Mouse (Mus musculus) hindbrain, embryonic 13.5 days (tissue): Measurements from ENCODE around the gene Iqck. TPM values are rescaled to one million over a fixed set of nuclear protein-coding genes. Genes with fewer than 3 reads are reported as not detected.

Experiments
- ATAC-seq: fragments of 200-750 bp; cut with Nextera tagmentation; 2 replicates; pipeline ENCODE4 v1.8.0; 2017; ENCODE audit warnings: moderate TSS enrichment; ENCODE audit not compliant: low FRiP score
- H3K27ac ChIP-seq: fragments of 300-500 bp; sonication (generic); 2 replicates; pipeline ENCODE4 v1.5.1; 2015; ENCODE audit warnings: inconsistent platforms, mild to moderate bottlenecking, moderate library complexity
- H3K27me3 ChIP-seq: fragments of 300-500 bp; sonication (generic); 2 replicates; pipeline ENCODE4 v1.6.1; 2015; ENCODE audit warnings: mild to moderate bottlenecking, inconsistent platforms
- H3K36me3 ChIP-seq: fragments of 300-500 bp; sonication (generic); 2 replicates; pipeline ENCODE4 v1.6.1; 2015; ENCODE audit warnings: mild to moderate bottlenecking, inconsistent platforms
- H3K4me1 ChIP-seq: fragments of 300-500 bp; sonication (generic); replicated peaks from 2 replicates; pipeline ENCODE4 v1.6.1; 2015; ENCODE audit warnings: inconsistent platforms
- H3K4me2 ChIP-seq: fragments of 300-500 bp; sonication (generic); 2 replicates; pipeline ENCODE4 v1.6.1; 2015; ENCODE audit warnings: inconsistent platforms, mild to moderate bottlenecking, moderate library complexity
- H3K4me3 ChIP-seq: fragments of 300-500 bp; sonication (generic); 2 replicates; pipeline ENCODE4 v1.5.1; 2015; ENCODE audit warnings: mild to moderate bottlenecking, inconsistent platforms
- H3K9ac ChIP-seq: fragments of 300-500 bp; sonication (generic); 2 replicates; pipeline ENCODE4 v1.6.1; 2015; ENCODE audit warnings: mild to moderate bottlenecking, inconsistent platforms
- H3K9me3 ChIP-seq: fragments of 300-500 bp; sonication (generic); 2 replicates; pipeline ENCODE4 v1.6.1; 2016; ENCODE audit warnings: inconsistent platforms
- WGBS: fragments of 180-500 bp; shearing (Covaris S2); methylation state at CpG from one replicate; pipeline ENCODE4 v1.1.7; 2015; 5-methylcytosine and 5-hydroxymethylcytosine counted together
- polyA plus RNA-seq: library from polyadenylated mRNA; unstranded; fragments of >200 nt; fragmentation: Nextera tagmentation; extraction: Ambion mirVana; gene quantifications from 2 replicates; pipeline ENCODE4 v1.2.1, GENCODE M21; 2015

Iqck gene
- polyA plus RNA-seq, 1 experiment from 2014 or later, result 3.7 TPM

GRCm38 (mm10) chr7:118827975-118828416 lies 27.6 kb upstream of the Iqck start:
- WGBS, result 27% methylated on average over 5 of the region's 5 CpGs
- no peak overlapping the region for H3K4me2 ChIP-seq
- no peaks in the 10 kb centered on the region for H3K27me3 ChIP-seq
- H3K27ac ChIP-seq, result no peak overlapping the region
- peaks cover 17% of the 10 kb centered on the region for H3K4me1 ChIP-seq
- peaks cover 53% of the 10 kb centered on the region for H3K36me3 ChIP-seq
- H3K9me3 ChIP-seq, result no peaks in the 10 kb centered on the region
- H3K4me3 ChIP-seq, result no peak overlapping the region
- no peak overlapping the region for H3K9ac ChIP-seq
- ATAC-seq, result no peak

GRCm38 (mm10) chr7:118837901-118838300 lies 17.7 kb upstream of the Iqck start:
- no peak for ATAC-seq
- Histone ChIP-seq H3K27ac (no peak overlapping the region), H3K36me3 (peaks cover 99% of the 10 kb centered on the region), H3K9me3 (no peaks in the 10 kb centered on the region), H3K4me3 (no peak overlapping the region), H3K9ac (no peak overlapping the region), H3K27me3 (no peaks in the 10 kb centered on the region), H3K4me2 (no peak overlapping the region), H3K4me1 (peaks cover 13% of the 10 kb centered on the region)
- WGBS, result 91% methylated on average over 5 of the region's 5 CpGs

GRCm38 (mm10) chr7:118841030-118841745 lies 14.4 kb upstream of the Iqck start:
- no peak; the same call in 1 of the 2 replicates for ATAC-seq

GRCm38 (mm10) chr7:118841796-118842195 lies 13.8 kb upstream of the Iqck start:
- 68% methylated on average over 1 of the region's 1 CpGs for WGBS
- ATAC-seq, result peak; percentile 43; the same call in 1 of the 2 replicates
- H3K4me3 ChIP-seq, result no peak overlapping the region
- H3K9ac ChIP-seq, result no peak overlapping the region
- H3K27me3 ChIP-seq, result no peaks in the 10 kb centered on the region
- no peak overlapping the region for H3K27ac ChIP-seq
- H3K36me3 ChIP-seq, result peaks cover 99% of the 10 kb centered on the region
- H3K4me1 ChIP-seq, result peaks cover 13% of the 10 kb centered on the region
- no peak overlapping the region for H3K4me2 ChIP-seq
- H3K9me3 ChIP-seq, result no peaks in the 10 kb centered on the region

More at GRCm38 (mm10) chr7:118841030-118841745, 14.4 kb upstream of the Iqck start:
- Histone ChIP-seq H3K4me2 (no peak overlapping the region), H3K27me3 (no peaks in the 10 kb centered on the region), H3K4me1 (peaks cover 13% of the 10 kb centered on the region), H3K4me3 (no peak overlapping the region), H3K9ac (no peak overlapping the region), H3K9me3 (no peaks in the 10 kb centered on the region), H3K27ac (peak overlapping the region; percentile 40; the same call in 1 of the 2 replicates), H3K36me3 (peaks cover 99% of the 10 kb centered on the region)
- 70% methylated on average over 8 of the region's 8 CpGs for WGBS

GRCm38 (mm10) chr7:118842938-118843337 lies 12.6 kb upstream of the Iqck start:
- H3K9ac ChIP-seq, result no peak overlapping the region
- H3K27me3 ChIP-seq, result no peaks in the 10 kb centered on the region
- peaks cover 13% of the 10 kb centered on the region for H3K4me1 ChIP-seq
- H3K4me3 ChIP-seq, result no peak overlapping the region
- H3K9me3 ChIP-seq, result no peaks in the 10 kb centered on the region
- H3K4me2 ChIP-seq, result no peak overlapping the region
- peaks cover 99% of the 10 kb centered on the region for H3K36me3 ChIP-seq
- no peak overlapping the region for H3K27ac ChIP-seq
- ATAC-seq, result no peak
- WGBS, result 84% methylated on average over 4 of the region's 4 CpGs

GRCm38 (mm10) chr7:118845141-118845540 lies 10.4 kb upstream of the Iqck start:
- H3K9ac ChIP-seq, result no peak overlapping the region
- no peaks in the 10 kb centered on the region for H3K9me3 ChIP-seq
- no peak for ATAC-seq
- H3K4me2 ChIP-seq, result no peak overlapping the region
- H3K4me3 ChIP-seq, result no peak overlapping the region
- peaks cover 13% of the 10 kb centered on the region for H3K4me1 ChIP-seq
- whole genome bisulfite sequencing, result 88% methylated on average over 5 of the region's 5 CpGs
- H3K27me3 ChIP-seq, result no peaks in the 10 kb centered on the region
- H3K27ac ChIP-seq, result no peak overlapping the region
- peaks cover 100% of the 10 kb centered on the region for H3K36me3 ChIP-seq

- WGBS, result 95% methylated on average over 4 of the region's 4 CpGs
- no peaks in the 10 kb centered on the region for H3K9me3 ChIP-seq
- H3K4me3 ChIP-seq, result no peak overlapping the region
- H3K4me2 ChIP-seq, result no peak overlapping the region
- ATAC-seq, result no peak
- H3K4me1 ChIP-seq, result peaks cover 9% of the 10 kb centered on the region
- H3K27me3 ChIP-seq, result no peaks in the 10 kb centered on the region
- H3K27ac ChIP-seq, result no peak overlapping the region
- no peak overlapping the region for H3K9ac ChIP-seq
- peaks cover 100% of the 10 kb centered on the region for H3K36me3 ChIP-seq
Observed at GRCm38 (mm10) chr7:118846329-118846728, 9.2 kb upstream of the Iqck start.

- 92% methylated on average over 10 of the region's 10 CpGs for WGBS
- Histone ChIP-seq H3K9me3 (no peaks in the 10 kb centered on the region), H3K4me2 (no peak overlapping the region), H3K36me3 (peaks cover 96% of the 10 kb centered on the region), H3K27me3 (no peaks in the 10 kb centered on the region), H3K4me1 (peaks cover 10% of the 10 kb centered on the region), H3K27ac (no peak overlapping the region), H3K9ac (no peak overlapping the region), H3K4me3 (no peak overlapping the region)
- ATAC-seq, result no peak
Observed at GRCm38 (mm10) chr7:118848796-118849195, 6.8 kb upstream of the Iqck start.

- ATAC-seq, result no peak
- H3K4me1 ChIP-seq, result peaks cover 19% of the 10 kb centered on the region
- peaks cover 87% of the 10 kb centered on the region for H3K36me3 ChIP-seq
- 89% methylated on average over 5 of the region's 5 CpGs for WGBS
- no peaks in the 10 kb centered on the region for H3K27me3 ChIP-seq
- H3K27ac ChIP-seq, result no peak overlapping the region
- H3K4me2 ChIP-seq, result no peak overlapping the region
- H3K9ac ChIP-seq, result no peak overlapping the region
- no peaks in the 10 kb centered on the region for H3K9me3 ChIP-seq
- no peak overlapping the region for H3K4me3 ChIP-seq
Observed at GRCm38 (mm10) chr7:118849543-118850250, 5.9 kb upstream of the Iqck start.

- peaks cover 23% of the 10 kb centered on the region for H3K4me1 ChIP-seq
- no peaks in the 10 kb centered on the region for H3K9me3 ChIP-seq
- H3K36me3 ChIP-seq, result peaks cover 76% of the 10 kb centered on the region
- H3K9ac ChIP-seq, result no peak overlapping the region
- no peak overlapping the region for H3K4me2 ChIP-seq
- no peaks in the 10 kb centered on the region for H3K27me3 ChIP-seq
- WGBS, result 75% methylated on average over 9 of the region's 9 CpGs
- ATAC-seq, result no peak
- H3K4me3 ChIP-seq, result no peak overlapping the region
- no peak overlapping the region for H3K27ac ChIP-seq
Observed at GRCm38 (mm10) chr7:118850676-118851290, 4.8 kb upstream of the Iqck start.

- Histone ChIP-seq H3K36me3 (peaks cover 69% of the 10 kb centered on the region), H3K4me2 (no peak overlapping the region), H3K27me3 (no peaks in the 10 kb centered on the region), H3K9ac (no peak overlapping the region), H3K27ac (no peak overlapping the region), H3K4me1 (peaks cover 29% of the 10 kb centered on the region), H3K9me3 (no peaks in the 10 kb centered on the region), H3K4me3 (no peak overlapping the region)
- ATAC-seq, result no peak
- WGBS, result 97% methylated on average over 7 of the region's 7 CpGs
Observed at GRCm38 (mm10) chr7:118851571-118851970, 4.0 kb upstream of the Iqck start.

- Histone ChIP-seq H3K4me2 (no peak overlapping the region), H3K27me3 (no peaks in the 10 kb centered on the region), H3K4me1 (peaks cover 31% of the 10 kb centered on the region), H3K27ac (no peak overlapping the region), H3K36me3 (peaks cover 58% of the 10 kb centered on the region), H3K4me3 (no peak overlapping the region), H3K9me3 (no peaks in the 10 kb centered on the region), H3K9ac (no peak overlapping the region)
- 97% methylated on average over 4 of the region's 4 CpGs for WGBS
- ATAC-seq, result no peak
Observed at GRCm38 (mm10) chr7:118852611-118853010, 2.9 kb upstream of the Iqck start.
